Mouse (Mus musculus) neural tube, embryonic 13.5 days (tissue): ENCODE measurements around the gene Fgfr2. TPM values are rescaled to one million over a fixed set of nuclear protein-coding genes. Genes with fewer than 3 reads are reported as not detected.
A peak's percentile ranks its signal among the peaks of the same experiment; 100 is the strongest.

Experiments
- ATAC-seq: fragments of 200-750 bp; cut with Nextera tagmentation; 2 replicates; pipeline ENCODE4 v1.8.0; 2017; ENCODE audit warnings: low read depth, mild to moderate bottlenecking, moderate TSS enrichment, moderate library complexity
- H3K27ac ChIP-seq: fragments of 300-500 bp; sonication (generic); replicated peaks from 2 replicates; pipeline ENCODE4 v1.5.1; 2015; ENCODE audit warnings: moderate library complexity, mild to moderate bottlenecking, inconsistent platforms
- H3K27me3 ChIP-seq: fragments of 300-500 bp; sonication (generic); 2 replicates; pipeline ENCODE4 v1.6.1; 2015; ENCODE audit warnings: mild to moderate bottlenecking, inconsistent platforms
- H3K36me3 ChIP-seq: fragments of 300-500 bp; sonication (generic); 2 replicates; pipeline ENCODE4 v1.6.1; 2015; ENCODE audit warnings: mild to moderate bottlenecking, inconsistent platforms
- H3K4me1 ChIP-seq: fragments of 300-500 bp; sonication (generic); replicated peaks from 2 replicates; pipeline ENCODE4 v1.6.1; 2015; ENCODE audit warnings: inconsistent platforms
- H3K4me2 ChIP-seq: fragments of 300-500 bp; sonication (generic); 2 replicates; pipeline ENCODE4 v1.6.1; 2015; ENCODE audit warnings: inconsistent platforms, mild to moderate bottlenecking, moderate library complexity
- H3K4me3 ChIP-seq: fragments of 300-500 bp; sonication (generic); 2 replicates; pipeline ENCODE4 v1.5.1; 2015; ENCODE audit warnings: mild to moderate bottlenecking, inconsistent platforms
- H3K9ac ChIP-seq: fragments of 300-500 bp; sonication (generic); 2 replicates; pipeline ENCODE4 v1.6.1; 2015; ENCODE audit warnings: moderate library complexity, mild to moderate bottlenecking, inconsistent platforms
- H3K9me3 ChIP-seq: fragments of 300-500 bp; sonication (generic); 2 replicates; pipeline ENCODE4 v1.6.1; 2016; ENCODE audit warnings: inconsistent platforms
- WGBS: fragments of 180-500 bp; shearing (Covaris S2); methylation state at CpG from one replicate; pipeline ENCODE4 v1.1.7; 2015; 5-methylcytosine and 5-hydroxymethylcytosine counted together
- polyA plus RNA-seq: library from polyadenylated mRNA; unstranded; fragments of >200 nt; fragmentation: Nextera tagmentation; extraction: Ambion mirVana; gene quantifications from 2 replicates; pipeline ENCODE4 v1.2.1, GENCODE M21; 2015

Fgfr2 gene
- polyA plus RNA-seq, 1 experiment from 2014 or later: 22.9 TPM

DNA sequence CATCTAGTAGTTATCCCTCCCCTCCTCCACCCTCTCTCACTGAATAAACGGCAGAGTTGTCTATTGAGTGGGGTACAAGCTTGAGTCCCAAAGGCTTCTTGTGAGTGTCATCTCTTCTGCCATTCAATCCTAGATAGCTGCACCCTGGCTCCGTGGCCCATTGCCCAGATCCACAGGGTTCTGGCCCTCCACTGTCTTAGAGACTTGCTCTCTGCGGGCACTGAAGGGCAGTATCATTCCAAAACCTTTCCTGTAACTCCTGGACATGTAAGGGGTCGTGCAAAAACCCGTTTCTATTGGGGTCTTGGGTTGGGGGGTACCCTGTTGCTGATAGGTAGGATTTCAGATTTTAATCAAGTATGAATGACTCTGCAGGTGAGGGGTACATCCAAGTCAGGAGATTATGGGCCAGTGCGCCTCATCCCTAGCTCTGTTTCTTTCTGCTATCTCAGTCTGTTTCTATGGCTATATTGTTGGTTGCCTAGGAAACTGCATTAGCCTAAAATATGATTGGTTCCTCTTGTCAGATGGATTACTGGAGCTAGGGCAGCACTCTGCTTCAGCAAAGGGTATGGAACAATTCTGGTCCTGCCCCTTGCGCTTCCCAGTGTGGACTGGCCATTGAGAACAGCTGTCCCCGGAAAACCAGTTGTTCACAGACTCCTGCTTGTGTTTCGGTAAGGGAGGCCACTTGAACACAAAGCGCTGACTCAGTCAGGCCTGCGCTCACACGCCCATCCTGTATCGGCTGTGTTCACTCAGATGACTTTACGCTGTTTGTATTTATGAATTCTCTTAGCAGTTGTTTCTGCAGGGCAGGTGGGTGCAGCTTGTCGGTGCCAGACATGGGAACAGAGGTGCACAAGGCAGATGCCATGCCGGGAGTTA lies 2426.6 kb downstream of the Fgfr2 start:
- H3K27me3 ChIP-seq: no peaks in the 10 kb centered on the region
- H3K9me3 ChIP-seq: no peaks in the 10 kb centered on the region
- H3K4me1 ChIP-seq: peaks cover 81% of the 10 kb centered on the region
- no peak for ATAC-seq
- peak overlapping the region; percentile 98; the same call in 1 of the 2 replicates for H3K9ac ChIP-seq
- peak overlapping the region; percentile 71 for H3K4me2 ChIP-seq
- peak overlapping the region; percentile 23; the same call in 1 of the 2 replicates for H3K27ac ChIP-seq
- H3K36me3 ChIP-seq: peaks cover 17% of the 10 kb centered on the region
- peak overlapping the region; percentile 1; the same call in 1 of the 2 replicates for H3K4me3 ChIP-seq
- 74% methylated on average over 16 of the region's 16 CpGs for WGBS

DNA sequence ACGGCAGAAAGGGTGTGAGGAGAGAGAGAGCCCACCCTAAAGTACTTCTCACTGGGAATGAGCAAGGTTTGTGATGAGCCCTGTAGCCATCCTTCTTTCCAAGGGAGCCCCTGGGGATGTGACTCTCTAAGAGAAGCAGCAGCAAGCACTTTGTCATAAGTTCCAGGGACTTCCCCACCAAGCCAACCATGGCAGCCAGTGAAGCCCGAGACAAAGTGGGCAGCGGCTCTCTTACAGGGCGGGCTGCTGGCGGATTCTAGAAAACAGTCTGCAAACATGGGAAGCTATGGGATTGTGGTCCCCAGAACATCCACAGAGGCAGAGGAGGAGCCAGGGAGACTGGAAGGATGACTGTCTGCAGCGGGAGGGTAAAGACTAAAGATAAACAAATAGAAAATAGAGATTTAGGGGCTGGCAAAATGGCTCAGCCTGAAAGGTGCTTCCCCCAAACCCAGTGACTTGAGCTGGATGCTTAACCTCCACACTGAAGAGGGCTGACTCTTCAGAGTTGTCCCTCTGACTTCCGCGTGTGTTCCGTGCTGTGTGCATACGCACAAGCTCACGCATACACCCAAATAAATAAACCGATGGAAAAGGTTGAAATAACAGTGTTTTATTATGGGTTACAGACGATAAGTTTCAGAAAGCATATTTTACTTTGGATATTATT lies 2427.3 kb downstream of the Fgfr2 start:
- H3K36me3 ChIP-seq: peaks cover 11% of the 10 kb centered on the region; the same call in 1 of the 2 replicates
- peak overlapping the region; percentile 70 for H3K4me3 ChIP-seq
- peaks cover 84% of the 10 kb centered on the region for H3K4me1 ChIP-seq

DNA sequence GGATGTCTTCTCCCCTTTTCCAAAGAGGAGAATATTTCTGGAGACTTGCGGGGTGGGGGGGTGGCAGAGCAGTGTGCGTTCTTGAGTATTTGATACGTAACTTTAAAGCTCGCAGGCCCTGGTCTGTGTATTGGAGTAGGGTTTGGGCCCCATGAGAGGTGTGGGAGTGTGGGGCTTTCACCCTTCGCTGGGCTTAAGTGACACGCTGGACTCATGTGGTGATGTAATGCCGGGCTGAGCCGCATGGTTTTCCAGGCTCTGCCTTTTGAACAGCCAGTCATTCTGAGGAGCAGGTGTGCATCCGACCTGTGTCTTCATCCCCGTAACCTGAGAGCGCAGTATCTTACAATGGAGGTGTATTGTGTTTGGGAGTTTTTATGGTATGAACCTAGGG lies 2429.4 kb downstream of the Fgfr2 start:
- Histone ChIP-seq H3K27me3 (no peaks in the 10 kb centered on the region), H3K9ac (peak overlapping the region; percentile 98), H3K4me1 (peaks cover 74% of the 10 kb centered on the region), H3K4me2 (peak overlapping the region; percentile 71), H3K27ac (peak overlapping the region; percentile 99), H3K4me3 (peak overlapping the region; percentile 70), H3K36me3 (no peaks in the 10 kb centered on the region), H3K9me3 (no peaks in the 10 kb centered on the region)
- WGBS: 18% methylated on average over 11 of the region's 11 CpGs
- ATAC-seq: peak; percentile 32; the same call in 1 of the 2 replicates

More for the DNA sequence above, 2427.3 kb downstream of the Fgfr2 start:
- H3K9ac ChIP-seq: peak overlapping the region; percentile 98
- H3K9me3 ChIP-seq: no peaks in the 10 kb centered on the region
- H3K27ac ChIP-seq: peak overlapping the region; percentile 4
- 77% methylated on average over 13 of the region's 13 CpGs for WGBS
- H3K27me3 ChIP-seq: no peaks in the 10 kb centered on the region
- H3K4me2 ChIP-seq: peak overlapping the region; percentile 71
- ATAC-seq: no peak

- Histone ChIP-seq H3K9ac (peak overlapping the region; percentile 98), H3K27me3 (no peaks in the 10 kb centered on the region), H3K27ac (peak overlapping the region; percentile 99), H3K36me3 (no peaks in the 10 kb centered on the region), H3K9me3 (no peaks in the 10 kb centered on the region), H3K4me3 (peak overlapping the region; percentile 70), H3K4me2 (peak overlapping the region; percentile 71), H3K4me1 (peaks cover 68% of the 10 kb centered on the region)
- 2% methylated on average over 19 of the region's 19 CpGs for WGBS
- ATAC-seq: peak; percentile 79
These were observed 2430.0 kb downstream of the Fgfr2 start for GRCm38 (mm10) chr7:130692943-130693799.

- Histone ChIP-seq H3K4me1 (peaks cover 61% of the 10 kb centered on the region), H3K27ac (peak overlapping the region; percentile 99), H3K36me3 (no peaks in the 10 kb centered on the region), H3K4me3 (peak overlapping the region; percentile 70), H3K4me2 (peak overlapping the region; percentile 71), H3K9me3 (no peaks in the 10 kb centered on the region), H3K9ac (peak overlapping the region; percentile 98), H3K27me3 (no peaks in the 10 kb centered on the region)
- 0% methylated on average over 30 of the region's 39 CpGs for WGBS
- peak; percentile 92 for ATAC-seq
These were observed 2430.7 kb downstream of the Fgfr2 start for GRCm38 (mm10) chr7:130692392-130692942.

DNA sequence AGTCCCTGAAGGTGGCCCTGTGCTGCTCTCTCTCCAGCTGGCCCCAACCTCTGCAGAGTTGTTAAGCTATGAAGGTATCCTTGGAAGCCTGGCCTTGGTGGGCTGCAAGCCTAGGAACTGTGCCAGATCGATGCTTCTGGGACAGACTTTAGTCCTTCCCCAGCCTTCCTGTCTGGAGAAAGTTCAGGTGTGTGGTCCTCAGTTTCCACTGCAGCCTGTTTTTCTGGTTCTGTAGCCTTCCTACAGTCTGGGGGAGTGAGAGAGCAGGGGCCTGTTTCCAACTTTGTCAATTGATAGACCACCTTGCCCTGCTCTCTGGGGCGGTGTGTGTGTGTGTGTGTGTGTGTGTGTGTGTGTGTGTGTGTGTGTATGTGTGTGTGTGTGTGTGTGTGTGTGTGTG lies 2431.2 kb downstream of the Fgfr2 start:
- Histone ChIP-seq H3K9ac (peak overlapping the region; percentile 98), H3K9me3 (no peaks in the 10 kb centered on the region), H3K36me3 (no peaks in the 10 kb centered on the region), H3K4me2 (peak overlapping the region; percentile 71), H3K4me1 (peaks cover 61% of the 10 kb centered on the region), H3K4me3 (peak overlapping the region; percentile 70), H3K27ac (peak overlapping the region; percentile 99), H3K27me3 (no peaks in the 10 kb centered on the region)
- WGBS: 70% methylated on average over 1 of the region's 2 CpGs
- ATAC-seq: 0 out of 2 replicates have a peak, but pooled peaks have one; percentile 10

DNA sequence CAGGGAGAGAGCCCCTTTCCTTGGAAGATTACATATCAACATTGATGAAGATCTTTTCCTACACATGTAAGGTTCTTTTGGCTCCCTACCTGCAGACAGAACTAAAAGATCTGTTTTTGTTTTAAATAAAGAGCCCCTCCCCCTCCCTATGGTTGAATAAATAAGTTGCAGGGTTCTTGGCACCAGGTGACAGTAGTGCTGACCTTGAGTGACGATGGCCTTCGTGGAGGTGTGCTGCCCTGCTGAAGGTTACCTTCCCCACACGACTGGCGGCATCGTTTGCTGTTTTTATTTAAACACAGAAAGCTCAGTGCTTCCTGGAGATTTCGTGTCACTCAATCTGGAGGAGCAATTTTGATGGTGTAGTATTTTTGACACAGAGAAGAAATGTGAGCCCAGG lies 2432.3 kb downstream of the Fgfr2 start:
- Histone ChIP-seq H3K9me3 (no peaks in the 10 kb centered on the region), H3K4me2 (no peak overlapping the region), H3K36me3 (no peaks in the 10 kb centered on the region), H3K9ac (no peak overlapping the region), H3K27ac (no peak overlapping the region), H3K27me3 (no peaks in the 10 kb centered on the region), H3K4me3 (no peak overlapping the region), H3K4me1 (peaks cover 51% of the 10 kb centered on the region)
- ATAC-seq: no peak
- 87% methylated on average over 6 of the region's 6 CpGs for WGBS

GRCm38 (mm10) chr7:130688601-130689000 lies 2434.5 kb downstream of the Fgfr2 start:
- no peaks in the 10 kb centered on the region for H3K9me3 ChIP-seq
- WGBS: 86% methylated on average over 4 of the region's 4 CpGs
- no peak overlapping the region for H3K27ac ChIP-seq
- peaks cover 28% of the 10 kb centered on the region for H3K4me1 ChIP-seq
- no peak overlapping the region for H3K4me3 ChIP-seq
- H3K36me3 ChIP-seq: no peaks in the 10 kb centered on the region
- no peak overlapping the region for H3K9ac ChIP-seq
- no peak for ATAC-seq
- H3K27me3 ChIP-seq: no peaks in the 10 kb centered on the region
- H3K4me2 ChIP-seq: no peak overlapping the region

DNA sequence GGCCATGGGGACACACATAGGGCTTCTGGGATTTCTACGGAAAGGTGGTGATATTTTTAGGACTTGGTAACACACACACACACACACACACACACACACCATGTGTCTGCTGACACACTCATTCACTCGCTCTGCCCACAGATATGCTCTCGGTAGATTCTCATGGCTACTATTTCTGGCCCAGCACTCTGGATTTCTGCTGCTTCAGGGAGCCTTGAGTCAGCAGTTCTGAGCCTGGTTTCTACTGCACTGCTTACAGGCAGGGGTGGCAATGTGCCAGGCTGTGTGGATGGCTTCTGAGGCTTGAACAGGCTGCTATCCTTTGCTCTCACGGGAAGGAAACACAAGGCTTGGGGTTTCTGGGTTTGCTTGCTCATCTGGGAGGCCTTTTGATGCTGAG lies 2441.4 kb downstream of the Fgfr2 start:
- Histone ChIP-seq H3K27me3 (no peaks in the 10 kb centered on the region), H3K9me3 (no peaks in the 10 kb centered on the region), H3K9ac (no peak overlapping the region), H3K4me1 (peaks cover 30% of the 10 kb centered on the region), H3K4me2 (no peak overlapping the region), H3K4me3 (no peak overlapping the region), H3K36me3 (no peaks in the 10 kb centered on the region), H3K27ac (peak overlapping the region; percentile 20; the same call in 1 of the 2 replicates)
- 65% methylated on average over 4 of the region's 4 CpGs for WGBS
- ATAC-seq: no peak

- H3K36me3 ChIP-seq: no peaks in the 10 kb centered on the region
- H3K27ac ChIP-seq: peak overlapping the region; percentile 94
- no peaks in the 10 kb centered on the region for H3K27me3 ChIP-seq
- H3K9me3 ChIP-seq: no peaks in the 10 kb centered on the region
- WGBS: 70% methylated on average over 6 of the region's 6 CpGs
- H3K4me3 ChIP-seq: no peak overlapping the region
- no peak overlapping the region for H3K9ac ChIP-seq
- ATAC-seq: no peak
- no peak overlapping the region for H3K4me2 ChIP-seq
- peaks cover 51% of the 10 kb centered on the region for H3K4me1 ChIP-seq
These were observed 2444.7 kb downstream of the Fgfr2 start for GRCm38 (mm10) chr7:130678414-130678813.

DNA sequence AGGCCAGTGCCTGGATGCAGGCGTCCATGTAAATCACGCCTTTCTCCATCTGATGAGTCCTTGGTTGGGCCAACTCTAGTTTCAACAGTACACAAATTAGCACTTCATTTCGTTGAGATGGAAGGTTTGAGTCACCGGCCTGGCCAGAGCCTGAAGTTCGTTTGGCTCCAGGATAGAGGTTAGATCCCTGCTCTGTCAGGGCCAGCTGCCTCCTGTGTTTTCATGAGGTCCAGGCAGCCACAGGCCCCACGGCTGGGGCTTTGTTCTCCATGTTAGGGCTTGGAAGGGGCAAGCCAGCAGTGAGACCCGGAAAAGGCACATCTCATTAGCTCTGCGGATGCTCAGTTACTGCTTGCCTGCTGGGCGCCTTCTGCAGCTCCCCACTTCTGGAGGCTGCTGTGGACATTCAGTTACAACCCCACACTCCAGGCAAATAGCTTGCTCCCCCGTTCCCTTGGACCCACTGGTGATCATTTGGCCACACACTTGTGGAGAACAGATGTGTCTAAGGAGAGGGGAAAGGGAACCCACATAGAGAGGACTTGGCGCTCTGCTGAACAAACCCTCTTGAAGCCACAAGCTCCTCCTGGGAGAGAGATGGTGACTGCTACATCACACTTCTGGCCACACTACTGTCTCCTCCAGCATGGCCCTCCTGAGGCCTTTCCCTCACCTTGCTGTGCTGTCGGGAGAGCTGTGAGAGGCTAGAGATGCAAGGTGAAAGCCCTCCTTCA lies 2445.4 kb downstream of the Fgfr2 start:
- Histone ChIP-seq H3K27ac (peak overlapping the region; percentile 94), H3K9ac (no peak overlapping the region), H3K4me2 (no peak overlapping the region), H3K4me3 (no peak overlapping the region), H3K9me3 (no peaks in the 10 kb centered on the region), H3K36me3 (no peaks in the 10 kb centered on the region), H3K4me1 (peaks cover 56% of the 10 kb centered on the region), H3K27me3 (no peaks in the 10 kb centered on the region)
- ATAC-seq: peak; percentile 21
- WGBS: 52% methylated on average over 12 of the region's 12 CpGs
